Mouse (Mus musculus) embryonic fibroblast, embryonic 13.5 days (primary cell): ENCODE results near the gene Mfsd14a.

Experiments
- CTCF ChIP-seq: IDR thresholded peaks from 2 replicates; pipeline ENCODE4 v1.5.1; 2011; ENCODE audit warnings: mild to moderate bottlenecking, control low read depth, low read length, moderate library complexity, borderline replicate concordance; ENCODE audit not compliant: insufficient read depth
- POLR2A ChIP-seq: IDR thresholded peaks from 2 replicates; pipeline ENCODE4 v1.6.1; 2011; ENCODE audit warnings: low read depth, mild to moderate bottlenecking, control low read depth, low read length, moderate library complexity

DNA sequence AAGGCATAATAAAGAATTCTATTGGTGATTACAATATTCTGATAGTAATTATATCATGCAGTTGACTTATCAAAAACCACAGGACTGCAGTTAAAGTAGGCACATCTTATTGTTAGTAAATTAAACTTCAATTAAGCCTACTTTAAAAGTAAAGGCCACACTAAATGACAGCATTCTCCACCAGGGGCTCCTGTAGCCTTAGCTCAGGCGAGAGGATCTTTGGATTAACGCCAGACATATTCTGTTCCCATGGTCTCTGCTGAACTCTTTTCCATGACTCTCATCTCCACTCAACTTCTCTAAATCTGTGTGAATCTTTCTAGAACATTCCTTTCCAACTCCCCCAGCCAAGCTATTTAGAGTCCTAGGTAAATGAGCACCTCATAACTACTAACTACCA lies 36.3 kb upstream of the Mfsd14a start:
- TF ChIP-seq POLR2A (no peak), CTCF (no peak)
